Mouse (Mus musculus): ENCODE data around the gene Tex28.
"Not testable (repeated sequence)": the region's sequence is repeated elsewhere in the genome, so short reads cannot be mapped to it uniquely, and the experiment has no call there.

The Tex28 gene

GRCm38 (mm10) chrX:74167738-74168137, at the start of gene Tex28:
Tex28 (minus strand) TSS chrX:74167838.
- no peak for DNase-seq (ENCODE audit: low read depth)

DNA sequence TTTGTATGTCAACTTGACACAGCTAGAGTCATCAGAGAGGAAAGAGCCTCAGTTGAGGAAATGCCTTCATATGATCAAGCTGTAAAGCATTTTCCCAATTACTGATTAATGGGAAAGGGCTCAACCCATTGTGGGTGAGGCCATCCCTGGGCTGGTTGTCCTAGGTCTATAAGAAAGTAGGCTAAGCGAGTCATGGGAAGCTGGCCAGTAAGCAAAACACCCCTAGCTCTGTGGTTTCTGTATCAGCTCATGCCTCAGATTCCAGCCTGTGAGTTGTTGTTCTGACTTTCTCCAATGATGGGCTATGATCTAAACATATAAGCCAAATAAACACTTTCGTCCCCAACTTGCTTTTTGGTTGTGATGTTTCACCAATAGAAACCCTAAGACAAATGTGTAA, 35.9 kb upstream of the Tex28 start:
- peak; percentile 52 for DNase-seq (ENCODE audit: low read depth)

DNA sequence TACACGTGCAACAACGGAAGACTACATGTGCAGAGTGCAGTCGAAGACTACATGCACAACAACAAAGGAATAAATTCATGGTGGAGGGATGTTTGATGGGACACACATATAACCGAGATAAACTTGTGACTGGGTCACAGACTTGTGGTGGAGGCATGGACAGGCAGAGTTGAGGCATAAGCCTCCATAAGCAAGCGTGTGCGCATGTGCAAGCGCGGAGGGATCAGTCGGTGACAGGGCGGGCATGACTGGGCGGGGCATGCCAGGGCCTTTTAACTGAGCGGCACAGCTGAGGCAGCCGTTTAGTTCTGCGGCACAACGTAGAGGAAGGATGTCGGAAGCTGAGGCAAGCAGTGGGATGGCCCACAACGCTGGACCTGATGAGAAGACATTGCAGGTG, 9.3 kb upstream of the Tex28 start, which contains the start of gene Tktl1:
Gene Tktl1 (plus strand): TSS at position 301 of the 400 bp plus-strand sequence.
- DNase-seq (ENCODE audit: low read depth): no peak

- not testable (repeated sequence) for DNase-seq (ENCODE audit: low read depth)
Observed at GRCm38 (mm10) chrX:74135263-74135662, 32.4 kb downstream of the Tex28 start, which contains the start of gene Mecp2. Mecp2 (minus strand) TSS chrX:74135363.

DNA sequence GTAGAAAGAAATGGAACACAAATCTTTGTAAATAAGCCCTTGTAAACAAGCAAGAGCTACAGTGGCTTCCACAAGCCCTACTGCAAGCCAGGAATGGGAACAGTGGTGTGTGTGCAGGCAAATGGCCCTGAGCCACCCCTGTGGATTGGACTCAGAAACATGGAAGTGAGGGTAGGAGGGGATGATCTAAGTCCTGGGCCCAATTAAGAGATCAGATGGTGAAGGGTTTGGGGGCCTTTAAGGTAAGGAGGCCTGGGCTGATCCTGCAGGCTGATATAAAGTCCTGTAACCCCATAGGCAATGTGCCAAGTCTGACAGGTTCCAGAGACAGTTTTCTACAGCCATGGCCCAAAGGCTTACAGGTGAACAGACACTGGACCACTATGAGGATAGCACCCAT, 40.5 kb downstream of the Tex28 start, which contains the start of gene Opn1mw:
Gene Opn1mw (plus strand): TSS at position 301 of the 400 bp plus-strand sequence.
- DNase-seq (ENCODE audit: low read depth): no peak

- peak; percentile 12 for DNase-seq (ENCODE audit: low read depth)
Observed at GRCm38 (mm10) chrX:74124975-74125374, 42.7 kb downstream of the Tex28 start.

- DNase-seq (ENCODE audit: low read depth): peak; percentile 83
Observed at GRCm38 (mm10) chrX:74115511-74115910, 52.1 kb downstream of the Tex28 start.

- peak; percentile 79 for DNase-seq (ENCODE audit: low read depth)
Observed at GRCm38 (mm10) chrX:74114036-74114435, 53.6 kb downstream of the Tex28 start.

DNA sequence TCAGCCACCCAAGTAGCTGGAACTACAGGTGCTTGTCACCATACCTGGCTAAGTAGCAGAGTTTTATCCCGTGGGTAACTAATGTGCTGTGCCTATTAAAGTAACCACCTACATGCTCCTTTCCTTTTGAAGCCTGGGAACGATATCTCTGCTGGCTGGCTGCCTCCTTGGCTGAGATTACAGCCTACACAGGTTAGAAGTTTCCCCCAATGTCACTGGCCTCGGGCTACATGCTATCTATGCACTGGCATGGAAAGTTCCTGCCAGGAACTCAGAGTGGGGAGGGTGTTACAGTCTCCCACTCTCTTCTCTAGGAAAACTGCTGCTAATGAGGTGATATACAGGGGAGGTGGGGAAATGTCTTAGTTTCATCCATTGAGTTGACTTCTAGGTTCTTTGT, 58.9 kb downstream of the Tex28 start:
- DNase-seq (ENCODE audit: low read depth): no peak

- DNase-seq (ENCODE audit: low read depth): peak; percentile 29
Observed at GRCm38 (mm10) chrX:74105916-74106315, 61.7 kb downstream of the Tex28 start.

GRCm38 (mm10) chrX:74103457-74104188, 64.0 kb downstream of the Tex28 start:
- peak; percentile 5 for DNase-seq (ENCODE audit: low read depth)
